Mouse (Mus musculus) brain, adult 2 months (tissue): ENCODE measurements at regions not wholly inside any gene's neighbourhood (a gene's known extent, or its start where the extent isn't known, plus 50 kb on each side); places are given as distances from the start of the nearest gene placed in this dataset.
"Not testable (repeated sequence)": the region's sequence is repeated elsewhere in the genome, so short reads cannot be mapped to it uniquely, and the experiment has no call there.

Experiments used
- DNase-seq: peaks from one replicate; pipeline ENCODE4 v3.0.0; 2011; ENCODE audit warnings: low read depth, low spot score

GRCm38 (mm10) chr17:59179018-59179417 lies 165.8 kb upstream of the Nudt12 start:
- DNase-seq: no peak

GRCm38 (mm10) chr17:59156345-59156744 lies 143.2 kb upstream of the Nudt12 start:
- DNase-seq: no peak

GRCm38 (mm10) chr17:59143760-59144157 lies 130.6 kb upstream of the Nudt12 start:
- DNase-seq: no peak

- no peak for DNase-seq
Measured at GRCm38 (mm10) chr17:59142995-59143759, 130.0 kb upstream of the Nudt12 start.

- DNase-seq: no peak
Measured at GRCm38 (mm10) chr17:59138791-59139190, 125.6 kb upstream of the Nudt12 start.

- peak; percentile 59 for DNase-seq
Measured at GRCm38 (mm10) chr17:59099376-59099775, 86.2 kb upstream of the Nudt12 start.

GRCm38 (mm10) chr17:59076846-59077245 lies 63.7 kb upstream of the Nudt12 start:
- DNase-seq: not testable (repeated sequence)

GRCm38 (mm10) chr17:59076361-59076760 lies 63.2 kb upstream of the Nudt12 start:
- not testable (repeated sequence) for DNase-seq
